Mouse (Mus musculus) lung, postnatal 0 days (tissue): ENCODE data around the gene Ptgfr. TPM values are rescaled to one million over a fixed set of nuclear protein-coding genes. Genes with fewer than 3 reads are reported as not detected.
A peak's percentile ranks its signal among the peaks of the same experiment; 100 is the strongest.

Experiments
- ATAC-seq: fragments of 200-750 bp; cut with Nextera tagmentation; 2 replicates; pipeline ENCODE4 v1.8.0; 2017; ENCODE audit warnings: moderate library complexity
- DNase-seq: peaks from one replicate; pipeline ENCODE4 v3.0.0-alpha.2; 2016; ENCODE audit warnings: low spot score
- H3K27ac ChIP-seq: fragments of 300-500 bp; sonication (generic); 2 replicates; pipeline ENCODE4 v1.5.1; 2014; ENCODE audit warnings: antibody characterized with exemption, mild to moderate bottlenecking, low read length, mixed read lengths
- H3K27me3 ChIP-seq: fragments of 300-500 bp; sonication (generic); replicated peaks from 2 replicates; pipeline ENCODE4 v1.6.1; 2014; ENCODE audit warnings: low read length, mixed read lengths; ENCODE audit not compliant: insufficient read depth
- H3K36me3 ChIP-seq: fragments of 300-500 bp; sonication (generic); 2 replicates; pipeline ENCODE4 v1.6.1; 2014; ENCODE audit warnings: low read length, mixed read lengths; ENCODE audit not compliant: insufficient read depth
- H3K4me1 ChIP-seq: fragments of 300-500 bp; sonication (generic); 2 replicates; pipeline ENCODE4 v1.6.1; 2014; ENCODE audit warnings: antibody characterized with exemption, low read depth, low read length, mixed read lengths; ENCODE audit not compliant: insufficient read depth
- H3K4me2 ChIP-seq: fragments of 300-500 bp; sonication (generic); replicated peaks from 2 replicates; pipeline ENCODE4 v1.6.1; 2014; ENCODE audit warnings: low read depth, mild to moderate bottlenecking, low read length, moderate library complexity, mixed read lengths
- H3K4me3 ChIP-seq: fragments of 300-500 bp; sonication (generic); 2 replicates; pipeline ENCODE4 v1.5.1; 2014; ENCODE audit warnings: low read depth, low read length
- H3K9ac ChIP-seq: fragments of 300-500 bp; sonication (generic); replicated peaks from 2 replicates; pipeline ENCODE4 v1.6.1; 2014; ENCODE audit warnings: low read depth, mild to moderate bottlenecking
- H3K9me3 ChIP-seq: fragments of 300-500 bp; sonication (generic); 2 replicates; pipeline ENCODE4 v1.6.1; 2016; ENCODE audit warnings: low read length, mixed read lengths
- CTCF ChIP-seq: IDR thresholded peaks from 2 replicates; pipeline ENCODE4 v1.5.1; 2016; ENCODE audit warnings: antibody characterized with exemption, mild to moderate bottlenecking
- EP300 ChIP-seq: IDR thresholded peaks from 2 replicates; pipeline ENCODE4 v1.6.1; 2016; ENCODE audit warnings: antibody characterized with exemption, mild to moderate bottlenecking, control low read depth
- WGBS: fragments of 180-500 bp; shearing (Covaris S2); extraction: QIAGEN DNeasy Blood & Tissue Kit; methylation state at CpG from one replicate; pipeline ENCODE4 v1.1.7; 2014; 5-methylcytosine and 5-hydroxymethylcytosine counted together
- polyA plus RNA-seq: library from polyadenylated mRNA; unstranded; fragments of >200 nt; fragmentation: Nextera tagmentation; extraction: Ambion mirVana; gene quantifications from 2 replicates; pipeline ENCODE4 v1.2.1, GENCODE M21; 2015

The Ptgfr gene
- polyA plus RNA-seq, 1 experiment from 2014 or later, result 0.74 TPM

DNA sequence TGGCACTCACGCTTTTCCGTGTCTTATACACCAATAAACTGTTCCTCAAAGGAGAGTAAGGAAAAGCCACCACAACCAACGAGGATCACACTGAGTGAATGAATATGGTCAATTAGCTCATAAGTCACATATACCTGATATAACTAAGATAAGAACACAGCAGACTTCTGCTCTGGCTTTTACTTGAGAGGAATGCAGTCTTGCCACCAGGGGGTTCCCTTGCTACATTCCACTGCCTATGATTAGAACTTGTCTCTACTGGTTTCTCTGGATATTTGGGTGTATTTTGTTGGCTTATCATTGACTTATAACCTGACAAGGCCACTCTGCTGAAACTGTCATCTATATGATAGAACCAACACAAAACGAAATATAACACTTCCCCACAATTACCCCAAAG is 62.3 kb downstream of the Ptgfr start:
- Histone ChIP-seq H3K4me3 (no peak overlapping the region), H3K9ac (no peak overlapping the region), H3K4me2 (no peak overlapping the region), H3K36me3 (no peaks in the 10 kb centered on the region), H3K4me1 (no peaks in the 10 kb centered on the region), H3K9me3 (no peaks in the 10 kb centered on the region), H3K27ac (no peak overlapping the region), H3K27me3 (no peaks in the 10 kb centered on the region)
- WGBS, result 58% methylated on average over 4 of the region's 4 CpGs
- DNase-seq (peak; percentile 43), ATAC-seq (no peak)
- TF ChIP-seq CTCF (peak; percentile 78), EP300 (no peak)

DNA sequence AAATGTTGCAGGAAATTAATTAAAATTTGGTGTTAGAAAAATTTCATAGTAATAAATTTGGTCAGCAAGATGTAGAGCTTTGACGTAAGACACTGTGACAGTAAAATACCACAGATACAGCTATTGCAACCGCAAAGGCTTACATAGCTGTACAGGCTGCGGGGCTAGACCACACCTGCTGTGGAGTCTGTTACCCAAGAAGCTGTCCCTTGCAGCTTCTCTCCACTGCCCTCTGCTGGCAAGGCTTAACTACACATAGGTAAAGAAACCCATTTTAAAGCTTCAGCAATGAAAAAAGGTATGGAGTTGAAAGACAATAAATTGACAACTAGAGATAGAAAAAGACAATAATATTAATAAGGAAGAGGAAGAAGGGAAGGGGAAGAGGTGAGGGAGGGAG is 66.4 kb downstream of the Ptgfr start:
- Histone ChIP-seq H3K27ac (no peak overlapping the region), H3K4me3 (no peak overlapping the region), H3K9ac (no peak overlapping the region), H3K27me3 (no peaks in the 10 kb centered on the region), H3K9me3 (no peaks in the 10 kb centered on the region), H3K4me1 (no peaks in the 10 kb centered on the region), H3K36me3 (no peaks in the 10 kb centered on the region), H3K4me2 (no peak overlapping the region)
- DNase-seq, result peak; percentile 59
- WGBS, result 51% methylated on average over 3 of the region's 3 CpGs
- ATAC-seq, result no peak; the same call in 1 of the 2 replicates
- TF ChIP-seq EP300, result no peak
- TF ChIP-seq CTCF, result peak; percentile 89

DNA sequence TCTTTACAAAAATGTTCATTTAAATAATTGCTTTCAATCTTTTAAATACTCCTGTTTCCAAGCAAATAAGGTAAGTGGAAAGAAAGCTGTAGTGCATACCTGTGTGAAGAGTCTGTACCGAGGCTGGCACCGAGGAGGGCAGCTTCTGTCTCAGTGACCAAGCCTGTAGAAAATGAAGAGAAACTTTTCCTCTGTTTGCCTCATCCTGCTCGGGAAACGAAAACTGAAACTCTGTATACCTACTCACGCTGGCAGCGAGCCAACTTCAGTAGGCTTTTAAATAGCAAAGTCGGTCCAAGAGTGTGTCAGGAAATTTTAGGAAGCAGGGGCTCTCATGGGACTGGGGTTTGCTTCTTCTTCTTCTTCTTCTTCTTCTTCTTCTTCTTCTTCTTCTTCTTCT is 87.7 kb downstream of the Ptgfr start, which contains the start of gene Ifi44:
Gene Ifi44, minus strand, starts transcription at position 224 of the 400 bp plus-strand sequence.
- Histone ChIP-seq H3K36me3 (no peaks in the 10 kb centered on the region), H3K9ac (no peak within 1 kb of the TSS), H3K4me2 (peak within 1 kb of the TSS; percentile 41), H3K27ac (0 out of 2 replicates have a peak within 1 kb of the TSS, but pooled peaks have one; percentile 0), H3K4me3 (peak within 1 kb of the TSS; percentile 19), H3K27me3 (no peaks in the 10 kb centered on the region), H3K4me1 (no peaks in the 10 kb centered on the region), H3K9me3 (no peaks in the 10 kb centered on the region)
- TF ChIP-seq CTCF (no peak), EP300 (no peak)
- ATAC-seq (peak; percentile 71), DNase-seq (peak; percentile 71)
- 16% methylated on average over 7 of the region's 7 CpGs for WGBS

DNA sequence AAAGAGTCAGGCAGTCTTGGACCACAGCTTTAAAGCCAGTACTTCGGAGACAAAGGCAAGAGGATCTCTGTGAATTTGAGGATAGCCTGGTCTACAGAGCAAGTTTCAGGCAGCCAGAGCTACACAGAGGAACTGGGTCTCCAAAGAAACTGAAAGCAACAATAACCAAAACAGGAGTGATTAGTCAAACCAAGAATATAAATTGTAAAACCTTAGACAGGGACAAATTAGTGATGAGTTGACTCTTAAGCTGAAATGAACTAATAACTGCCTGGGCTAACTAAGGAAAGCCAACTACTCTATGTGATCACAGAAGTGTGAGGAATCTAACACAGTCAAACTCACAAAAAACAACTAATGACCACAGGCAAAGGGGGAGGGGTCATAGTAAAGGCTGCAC is 88.9 kb downstream of the Ptgfr start:
- TF ChIP-seq EP300 (no peak), CTCF (no peak)
- no peaks in the 10 kb centered on the region for H3K36me3 ChIP-seq
- WGBS, result 93% methylated on average over 1 of the region's 1 CpGs
- H3K4me1 ChIP-seq, result no peaks in the 10 kb centered on the region
- peak overlapping the region; percentile 41 for H3K4me2 ChIP-seq
- no peak overlapping the region for H3K9ac ChIP-seq
- H3K4me3 ChIP-seq, result peak overlapping the region; percentile 19; the same call in 1 of the 2 replicates
- ATAC-seq (no peak), DNase-seq (no peak)
- H3K27ac ChIP-seq, result no peak overlapping the region
- no peaks in the 10 kb centered on the region for H3K9me3 ChIP-seq
- H3K27me3 ChIP-seq, result no peaks in the 10 kb centered on the region

Other genes starting within 250 kb of the Ptgfr start
- gene Ifi44, start 87.7 kb downstream of the Ptgfr start, polyA plus RNA-seq, result 1.6 and 2.4 TPM in 2 replicates
- gene Ifi44l, start 74.7 kb downstream of the Ptgfr start, polyA plus RNA-seq, result 0.10 TPM in 1 of 2 replicates, not detected in the other